Mouse (Mus musculus): ENCODE results near the gene Zswim5.

Zswim5 gene

GRCm38 (mm10) chr4:117002543-117003521, 125.7 kb downstream of the Zswim5 start:
- in situ Hi-C loops (cut with MboI, MseI) = no loop called here

GRCm38 (mm10) chr4:117004649-117005048, 127.5 kb downstream of the Zswim5 start:
- in situ Hi-C loops (cut with MboI, MseI) = no loop called here

- in situ Hi-C loops (cut with MboI, MseI) = no loop called here
Measured at GRCm38 (mm10) chr4:117005611-117006400, 128.6 kb downstream of the Zswim5 start.

GRCm38 (mm10) chr4:117007058-117007457, 129.9 kb downstream of the Zswim5 start:
- in situ Hi-C loops (cut with MboI, MseI) = no loop called here

GRCm38 (mm10) chr4:117010231-117010630, 133.1 kb downstream of the Zswim5 start:
- in situ Hi-C loops (cut with MboI, MseI) = no loop called here

GRCm38 (mm10) chr4:117013596-117013995, 136.4 kb downstream of the Zswim5 start:
- in situ Hi-C loops (cut with MboI, MseI) = no loop called here

- in situ Hi-C loops (cut with MboI, MseI) = loop anchor here in 1 of 2 experiments (5.0 kb wide), 1 partner anchor 82 kb away; the partner anchor contains the start of gene Ptch2
Measured at GRCm38 (mm10) chr4:117014901-117015415, 137.8 kb downstream of the Zswim5 start.

- in situ Hi-C loops (cut with MboI, MseI) = loop anchor here in 1 of 2 experiments (5.0 kb wide), 1 partner anchor 80 kb away; the partner anchor contains the start of gene Ptch2
Measured at GRCm38 (mm10) chr4:117017738-117018137, 140.6 kb downstream of the Zswim5 start.

- in situ Hi-C loops (cut with MboI, MseI) = loop anchor here in 1 of 2 experiments (5.0 kb wide), 1 partner anchor 79 kb away; the partner anchor contains the start of gene Ptch2
Measured at GRCm38 (mm10) chr4:117018327-117018726, 141.2 kb downstream of the Zswim5 start.

- in situ Hi-C loops (cut with MboI, MseI) = loop anchor here in 1 of 2 experiments (5.0 kb wide), 1 partner anchor 78 kb away; the partner anchor contains the start of gene Ptch2
Measured at GRCm38 (mm10) chr4:117019206-117020134, 142.3 kb downstream of the Zswim5 start, which contains the start of gene Eif2b3. Eif2b3 (plus strand) TSS chr4:117019402.

- in situ Hi-C loops (cut with MboI, MseI) = no loop called here
Measured at GRCm38 (mm10) chr4:117023469-117023868, 146.3 kb downstream of the Zswim5 start.

- in situ Hi-C loops (cut with MboI, MseI) = loop anchor here in 1 of 2 experiments (10.0 kb wide), 1 partner anchor 1166 kb away; no protein-coding TSS in a partner anchor
Measured at GRCm38 (mm10) chr4:117031105-117031504, 153.9 kb downstream of the Zswim5 start.

All from T-helper 17 cell (primary cell).